Mouse (Mus musculus): ENCODE data around the gene Btrc. TPM values are rescaled to one million over a fixed set of nuclear protein-coding genes. Genes with fewer than 3 reads are reported as not detected.

Btrc gene
- polyA plus RNA-seq, 1 experiment: 16.7 TPM

DNA sequence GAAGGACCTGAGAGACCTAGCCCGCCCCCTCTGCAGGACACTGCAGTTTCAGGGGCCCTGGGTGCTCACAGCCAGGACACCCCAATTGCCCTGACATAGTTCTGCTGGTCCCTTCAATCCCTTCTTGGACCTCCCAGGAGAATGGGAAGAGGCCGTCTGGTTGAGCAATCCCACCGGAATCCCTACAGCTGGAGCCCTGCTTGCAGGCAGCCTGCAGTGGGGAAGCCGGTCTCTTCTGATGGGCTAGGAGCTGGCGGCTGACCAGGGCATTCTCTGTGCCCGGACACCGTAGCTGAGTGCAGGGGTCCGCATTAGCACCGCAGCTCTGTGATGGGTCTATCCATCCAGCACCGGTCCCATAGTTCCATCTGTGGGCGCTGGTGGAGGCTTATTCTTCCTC, 190.6 kb downstream of the Btrc start:
- Histone ChIP-seq H3K4me1 (ENCODE audit: control insufficient read depth, insufficient read depth, low read length) (peaks cover 13% of the 10 kb centered on the region), H3K4me3 (ENCODE audit: insufficient read depth, low read length) (no peak overlapping the region), H3K27ac (ENCODE audit: insufficient read depth, low read depth, low read length) (no peak overlapping the region)
- TF ChIP-seq CTCF (IDR thresholded peaks at IDR 0.05; ENCODE audit: low read depth, low read length): no peak
- no peak for TF ChIP-seq POLR2A (IDR thresholded peaks at IDR 0.05; ENCODE audit: borderline replicate concordance, low read depth, low read length)

DNA sequence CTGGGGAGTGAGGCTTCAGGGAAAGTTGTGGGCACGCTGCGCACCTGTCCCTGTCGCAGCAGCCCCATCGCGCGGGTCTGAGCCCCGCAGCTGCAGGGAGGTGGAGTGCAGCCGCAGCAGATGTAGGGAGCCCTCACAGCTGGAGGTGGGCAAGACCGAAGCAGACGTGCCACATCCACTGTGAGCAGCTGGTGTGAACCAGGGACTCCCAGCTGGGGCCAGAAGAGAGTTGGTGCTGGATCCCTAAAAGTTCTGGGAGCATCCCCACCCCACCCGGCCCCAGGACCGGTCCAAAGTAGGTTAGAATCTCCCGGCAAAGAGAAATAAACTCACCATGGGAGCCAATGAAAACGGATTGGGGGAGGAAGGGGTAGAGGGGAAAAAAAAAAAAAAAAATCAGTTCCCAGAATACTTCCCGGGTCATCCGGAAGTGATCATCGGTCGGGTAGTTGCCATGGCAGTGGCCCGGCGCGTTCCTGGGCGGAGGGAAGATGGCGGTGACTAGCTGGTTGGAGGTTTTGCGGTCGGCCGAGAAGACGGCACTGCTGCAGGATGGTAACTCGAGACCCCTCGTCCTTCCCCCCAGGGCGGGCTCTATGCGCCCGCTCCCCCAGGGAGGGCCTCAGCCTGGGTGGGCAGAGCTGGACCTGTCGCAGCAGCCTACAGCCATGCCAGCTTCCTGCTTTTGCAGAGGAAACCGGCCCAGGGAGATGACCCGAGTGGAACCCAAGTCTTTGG, 196.8 kb downstream of the Btrc start, which contains the start of the genes Poll and Gm17018:
Gene Poll, minus strand, starts transcription at position 379 of the 738 bp plus-strand sequence.
Gene Gm17018, plus strand, starts transcription at position 463 of the 738 bp plus-strand sequence.
- peaks cover 28% of the 10 kb centered on the region for H3K4me1 ChIP-seq (ENCODE audit: control insufficient read depth, insufficient read depth, low read length)
- H3K4me3 ChIP-seq (ENCODE audit: insufficient read depth, low read length): peak within 1 kb of the TSS; percentile 82
- H3K27ac ChIP-seq (ENCODE audit: insufficient read depth, low read depth, low read length): peak within 1 kb of the TSS; percentile 52
- TF ChIP-seq CTCF (IDR thresholded peaks at IDR 0.05; ENCODE audit: low read depth, low read length): no peak
- TF ChIP-seq POLR2A (IDR thresholded peaks at IDR 0.05; ENCODE audit: borderline replicate concordance, low read depth, low read length): no peak

DNA sequence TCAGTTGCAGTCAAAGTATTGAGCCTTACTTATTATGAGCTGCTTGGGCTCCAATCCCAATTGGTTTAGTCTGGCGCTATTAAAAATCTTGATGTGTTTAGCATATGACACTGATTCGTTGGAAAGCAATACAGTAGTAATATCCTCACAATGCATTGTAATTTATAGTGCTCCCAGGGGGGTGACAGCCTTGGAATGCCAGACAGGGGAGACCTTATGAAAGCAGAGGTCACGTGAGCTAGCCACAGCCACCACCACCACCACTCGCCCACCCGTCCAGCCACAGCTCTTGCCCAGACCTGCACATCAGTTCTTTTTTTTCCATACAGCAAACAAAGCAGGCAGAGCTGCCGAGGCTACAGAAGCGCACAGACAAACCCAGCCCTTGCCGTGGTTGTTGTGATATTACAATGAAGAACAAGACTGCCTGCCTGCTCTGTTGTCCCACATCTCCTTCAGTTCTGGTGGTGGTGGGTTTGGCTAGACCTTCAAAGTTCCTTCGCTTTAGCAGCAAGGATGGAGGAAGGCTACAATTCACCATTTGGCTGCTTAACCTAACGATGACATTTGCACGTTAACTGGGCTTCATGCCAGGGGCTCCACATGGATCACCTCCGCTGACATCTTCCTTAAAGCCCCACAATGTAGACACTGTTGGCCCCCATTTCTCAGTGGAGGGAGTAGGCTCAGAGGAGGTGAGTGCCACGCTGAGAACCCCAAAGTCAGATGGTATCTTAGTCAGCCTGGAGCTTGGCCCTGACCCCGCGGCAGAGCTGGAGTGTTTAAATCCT, 202.6 kb downstream of the Btrc start:
- Histone ChIP-seq H3K4me3 (ENCODE audit: insufficient read depth, low read length) (no peak overlapping the region), H3K4me1 (ENCODE audit: control insufficient read depth, insufficient read depth, low read length) (peaks cover 21% of the 10 kb centered on the region), H3K27ac (ENCODE audit: insufficient read depth, low read depth, low read length) (no peak overlapping the region)
- no peak for TF ChIP-seq CTCF (IDR thresholded peaks at IDR 0.05; ENCODE audit: low read depth, low read length)
- TF ChIP-seq POLR2A (IDR thresholded peaks at IDR 0.05; ENCODE audit: borderline replicate concordance, low read depth, low read length): no peak

DNA sequence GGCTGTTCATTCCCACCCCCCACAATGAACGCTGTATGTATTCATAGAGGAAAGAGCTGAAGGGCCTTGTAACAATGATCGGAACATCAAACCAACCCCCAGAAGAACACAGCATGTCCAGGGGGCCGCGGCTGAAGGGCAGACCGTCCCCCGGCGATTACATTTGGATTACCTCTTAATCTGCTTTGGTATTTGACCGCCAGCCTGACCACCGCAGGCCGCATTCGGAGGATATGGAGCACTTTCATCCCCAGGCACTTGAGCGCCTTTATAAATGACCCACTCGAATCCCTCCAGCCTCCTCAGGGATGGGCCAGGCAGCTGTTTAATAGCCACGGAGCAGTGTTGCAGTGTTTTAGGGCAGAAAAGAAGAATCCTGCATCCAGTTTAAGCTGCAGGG, 203.8 kb downstream of the Btrc start:
- TF ChIP-seq POLR2A (IDR thresholded peaks at IDR 0.05; ENCODE audit: borderline replicate concordance, low read depth, low read length) (no peak), CTCF (IDR thresholded peaks at IDR 0.05; ENCODE audit: low read depth, low read length) (no peak)
- Histone ChIP-seq H3K27ac (ENCODE audit: insufficient read depth, low read depth, low read length) (no peak overlapping the region), H3K4me1 (ENCODE audit: control insufficient read depth, insufficient read depth, low read length) (peaks cover 12% of the 10 kb centered on the region), H3K4me3 (ENCODE audit: insufficient read depth, low read length) (no peak overlapping the region)

DNA sequence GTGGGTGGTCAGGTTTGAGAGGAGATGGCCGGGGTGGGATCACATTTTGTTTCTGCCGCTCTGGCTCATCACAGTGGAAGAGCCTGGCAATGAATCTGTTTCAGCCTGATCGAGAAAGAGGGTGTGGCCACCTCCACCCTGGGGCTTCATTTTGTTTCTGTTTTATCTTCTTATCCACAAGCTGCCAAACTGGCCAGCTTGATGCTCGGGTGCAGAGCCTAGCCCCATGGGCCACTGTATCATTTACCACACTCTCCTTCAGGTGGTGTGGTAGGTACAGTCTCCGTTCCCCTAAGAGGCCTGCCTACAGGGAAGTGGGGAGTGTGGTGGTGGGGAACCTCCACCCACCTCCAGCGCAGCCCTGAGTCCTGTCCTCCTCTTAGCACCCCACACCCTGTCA, 209.5 kb downstream of the Btrc start:
- TF ChIP-seq CTCF (IDR thresholded peaks at IDR 0.05; ENCODE audit: low read depth, low read length) (no peak), POLR2A (IDR thresholded peaks at IDR 0.05; ENCODE audit: borderline replicate concordance, low read depth, low read length) (no peak)
- Histone ChIP-seq H3K4me1 (ENCODE audit: control insufficient read depth, insufficient read depth, low read length) (peaks cover 19% of the 10 kb centered on the region), H3K4me3 (ENCODE audit: insufficient read depth, low read length) (no peak overlapping the region), H3K27ac (ENCODE audit: insufficient read depth, low read depth, low read length) (no peak overlapping the region)

DNA sequence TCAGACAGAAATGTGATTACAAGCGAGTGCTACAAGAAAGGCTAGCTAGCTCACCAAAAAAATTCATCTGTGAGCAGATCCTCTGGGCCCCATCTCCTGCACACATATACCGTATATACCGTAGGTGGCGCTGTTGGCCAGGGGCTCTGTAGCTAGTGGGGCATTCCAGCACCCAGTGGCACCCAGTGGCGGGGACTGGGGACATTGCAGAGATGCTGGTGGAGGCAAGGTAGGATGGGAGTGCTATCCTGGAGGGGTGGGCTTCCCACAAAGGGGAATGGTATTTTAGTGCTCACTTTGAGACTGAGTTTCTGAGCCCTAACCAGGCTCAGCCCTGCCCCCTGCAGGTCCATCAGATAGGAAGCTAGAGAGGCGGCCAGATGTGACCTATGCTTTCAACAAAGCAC, 210.3 kb downstream of the Btrc start:
- peak; percentile 99 for TF ChIP-seq CTCF (IDR thresholded peaks at IDR 0.05; ENCODE audit: low read depth, low read length)
- TF ChIP-seq POLR2A (IDR thresholded peaks at IDR 0.05; ENCODE audit: borderline replicate concordance, low read depth, low read length): no peak
- Histone ChIP-seq H3K4me3 (ENCODE audit: insufficient read depth, low read length) (no peak overlapping the region), H3K4me1 (ENCODE audit: control insufficient read depth, insufficient read depth, low read length) (peaks cover 19% of the 10 kb centered on the region), H3K27ac (ENCODE audit: insufficient read depth, low read depth, low read length) (no peak overlapping the region)

DNA sequence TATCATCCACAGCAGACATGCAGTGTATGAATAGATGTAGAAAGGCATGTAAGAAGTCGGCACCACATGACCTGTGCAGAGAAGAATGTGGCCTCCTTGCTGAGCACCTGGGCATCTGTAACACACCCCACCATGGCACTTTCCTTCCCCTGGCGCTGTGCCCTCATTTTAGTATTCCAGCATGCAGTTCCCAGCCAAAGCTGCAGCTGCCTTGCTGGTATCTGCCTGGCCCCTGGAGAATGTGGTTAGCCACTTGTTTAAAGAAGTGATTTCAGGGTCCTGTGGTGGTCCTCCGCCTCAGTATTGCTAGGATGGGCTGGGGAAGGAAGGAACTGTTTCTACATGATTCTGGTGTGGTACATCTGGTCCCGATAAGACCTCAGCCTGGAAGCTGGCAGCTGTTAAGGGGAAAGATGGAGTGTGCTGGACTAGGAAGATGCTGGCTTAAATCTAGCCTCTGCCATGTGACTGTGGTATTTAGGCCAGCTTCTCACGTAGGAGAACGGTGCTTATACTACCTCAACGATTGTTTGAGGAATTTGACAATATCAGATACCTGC, 210.9 kb downstream of the Btrc start:
- H3K4me1 ChIP-seq (ENCODE audit: control insufficient read depth, insufficient read depth, low read length): peaks cover 19% of the 10 kb centered on the region
- TF ChIP-seq CTCF (IDR thresholded peaks at IDR 0.05; ENCODE audit: low read depth, low read length): 0 out of 2 replicates have a peak, but pooled peaks have one; percentile 3
- TF ChIP-seq POLR2A (IDR thresholded peaks at IDR 0.05; ENCODE audit: borderline replicate concordance, low read depth, low read length): no peak
- H3K4me3 ChIP-seq (ENCODE audit: insufficient read depth, low read length): no peak overlapping the region
- peak overlapping the region; percentile 42 for H3K27ac ChIP-seq (ENCODE audit: insufficient read depth, low read depth, low read length)

DNA sequence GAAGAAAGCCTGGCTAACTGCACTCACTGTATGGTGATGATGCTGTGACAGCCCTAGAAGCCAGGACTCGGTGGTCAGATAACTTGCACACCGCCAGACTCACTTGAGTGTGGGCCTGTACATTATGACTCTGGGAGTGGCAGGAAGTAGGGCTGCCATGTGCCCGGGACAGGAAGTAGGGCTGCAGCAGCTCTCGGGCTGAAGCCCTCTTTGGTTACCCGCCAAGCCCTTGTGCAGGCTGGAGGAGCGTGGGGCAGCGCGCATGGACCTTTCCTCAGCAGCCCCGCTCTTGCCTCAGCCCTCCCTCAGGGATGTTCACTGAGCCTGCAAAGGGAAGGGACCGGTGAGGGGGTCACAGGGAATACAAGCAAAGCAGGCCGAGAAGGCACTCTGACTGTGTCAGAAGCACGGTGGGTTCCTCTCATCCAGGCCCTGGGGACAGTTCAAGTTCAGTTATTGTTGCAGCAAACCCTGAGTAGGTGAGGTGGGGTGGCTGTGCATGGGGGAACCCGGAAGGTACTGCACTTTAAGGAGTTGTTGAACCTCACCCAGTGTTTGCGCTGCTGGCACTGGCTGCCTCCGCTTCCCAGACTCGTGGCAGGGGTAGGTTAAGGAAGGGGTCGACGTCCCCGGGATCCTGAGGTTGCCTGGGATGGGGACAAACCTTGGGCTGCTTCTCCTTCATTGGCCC, 211.6 kb downstream of the Btrc start:
- TF ChIP-seq CTCF (IDR thresholded peaks at IDR 0.05; ENCODE audit: low read depth, low read length) (0 out of 2 replicates have a peak, but pooled peaks have one; percentile 1), POLR2A (IDR thresholded peaks at IDR 0.05; ENCODE audit: borderline replicate concordance, low read depth, low read length) (no peak)
- H3K4me1 ChIP-seq (ENCODE audit: control insufficient read depth, insufficient read depth, low read length): peaks cover 19% of the 10 kb centered on the region
- H3K4me3 ChIP-seq (ENCODE audit: insufficient read depth, low read length): peak overlapping the region; percentile 19
- H3K27ac ChIP-seq (ENCODE audit: insufficient read depth, low read depth, low read length): peak overlapping the region; percentile 42

DNA sequence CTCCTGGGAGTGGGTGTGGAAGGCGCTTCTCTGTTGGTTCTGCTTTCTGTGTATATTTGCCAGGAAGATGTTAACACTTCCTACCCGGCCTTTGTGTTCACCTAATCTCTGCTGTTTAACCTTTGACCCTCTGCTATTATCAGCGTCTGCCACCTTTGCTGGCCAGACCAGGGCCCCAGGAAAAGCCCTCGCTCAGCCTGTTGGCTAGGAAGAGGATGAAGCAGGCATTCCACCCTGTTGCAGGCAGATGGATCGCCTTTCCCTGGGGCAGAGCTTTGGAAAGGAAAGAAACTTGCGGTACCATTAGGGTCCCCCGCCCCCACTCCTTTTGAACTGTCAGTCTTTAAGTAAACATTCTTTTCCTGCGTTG, 212.1 kb downstream of the Btrc start:
- no peak for TF ChIP-seq POLR2A (IDR thresholded peaks at IDR 0.05; ENCODE audit: borderline replicate concordance, low read depth, low read length)
- TF ChIP-seq CTCF (IDR thresholded peaks at IDR 0.05; ENCODE audit: low read depth, low read length): no peak
- Histone ChIP-seq H3K27ac (ENCODE audit: insufficient read depth, low read depth, low read length) (peak overlapping the region; percentile 35; the same call in 1 of the 2 replicates), H3K4me1 (ENCODE audit: control insufficient read depth, insufficient read depth, low read length) (peaks cover 19% of the 10 kb centered on the region), H3K4me3 (ENCODE audit: insufficient read depth, low read length) (peak overlapping the region; percentile 19; the same call in 1 of the 2 replicates)
